Mouse (Mus musculus): Measurements from ENCODE around the gene Olfr108. TPM values are rescaled to one million over a fixed set of nuclear protein-coding genes. Genes with fewer than 3 reads are reported as not detected.

Olfr108 gene
- not detected in 2 replicates for polyA plus RNA-seq (2015; fragmentation: Nextera tagmentation; extraction: Ambion mirVana)

DNA sequence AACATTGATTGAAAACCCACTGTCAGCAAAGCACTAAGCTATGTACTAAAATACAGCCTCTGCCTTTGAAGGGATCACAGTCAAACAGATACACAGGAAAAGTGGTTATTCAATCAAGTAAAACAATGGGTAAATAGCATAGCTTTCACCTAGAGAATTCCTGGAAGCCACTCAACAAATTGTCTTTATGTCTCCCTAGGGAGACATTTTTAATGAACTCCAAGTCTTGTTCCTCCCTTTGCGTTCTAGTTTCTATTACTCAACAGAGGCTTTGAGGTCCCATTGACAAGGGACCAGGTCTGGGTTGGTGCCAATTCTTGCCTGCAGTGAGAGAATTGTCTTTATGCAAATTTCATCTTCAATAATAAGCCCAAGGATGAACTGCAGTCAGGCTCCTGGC, at the start of gene Olfr108:
TSS of gene Olfr108 (plus strand) at position 301 of the 400 bp plus-strand sequence.
- no peak within 1 kb of the TSS for H3K27ac ChIP-seq
- no peaks in the 10 kb centered on the region for H3K36me3 ChIP-seq
- H3K4me3 ChIP-seq, result no peak within 1 kb of the TSS
- H3K9me3 ChIP-seq, result no peaks in the 10 kb centered on the region; the same call in 1 of the 2 replicates
- ATAC-seq (ENCODE audit: low FRiP score, low read depth), result no peak
- no peak within 1 kb of the TSS for H3K9ac ChIP-seq
- no peaks in the 10 kb centered on the region for H3K4me1 ChIP-seq
- no peak within 1 kb of the TSS for H3K4me2 ChIP-seq (replicated peaks)
- WGBS, result 82% methylated on average over 1 of the region's 1 CpGs
- no peaks in the 10 kb centered on the region for H3K27me3 ChIP-seq

DNA sequence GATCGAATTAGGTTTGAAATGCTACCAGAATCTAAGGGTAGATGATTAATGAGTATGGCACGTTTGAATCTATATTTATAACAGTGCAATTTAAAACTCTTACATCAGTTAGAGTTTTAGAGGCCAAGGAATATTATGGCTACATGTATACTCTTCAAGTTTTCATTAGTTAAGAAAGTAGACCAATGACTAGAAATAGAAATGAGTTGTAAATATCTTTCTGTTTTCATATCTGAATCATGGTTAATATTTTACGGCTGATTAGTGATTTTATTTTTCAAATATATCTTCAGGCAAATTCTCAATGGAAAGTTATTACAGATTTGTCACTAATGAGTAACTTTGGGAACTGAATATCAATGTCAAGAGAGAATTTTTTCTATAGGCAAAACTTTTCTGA, 46.4 kb upstream of the Olfr108 start, which contains the start of gene Olfr107:
TSS of gene Olfr107 (plus strand) at position 301 of the 400 bp plus-strand sequence.
- Histone ChIP-seq H3K27me3 (no peaks in the 10 kb centered on the region), H3K4me2 (replicated peaks) (no peak within 1 kb of the TSS), H3K9me3 (no peaks in the 10 kb centered on the region), H3K9ac (no peak within 1 kb of the TSS), H3K27ac (no peak within 1 kb of the TSS), H3K36me3 (no peaks in the 10 kb centered on the region), H3K4me3 (no peak within 1 kb of the TSS), H3K4me1 (no peaks in the 10 kb centered on the region)
- no peak for ATAC-seq (ENCODE audit: low FRiP score, low read depth)
- 78% methylated on average over 3 of the region's 3 CpGs for WGBS

DNA sequence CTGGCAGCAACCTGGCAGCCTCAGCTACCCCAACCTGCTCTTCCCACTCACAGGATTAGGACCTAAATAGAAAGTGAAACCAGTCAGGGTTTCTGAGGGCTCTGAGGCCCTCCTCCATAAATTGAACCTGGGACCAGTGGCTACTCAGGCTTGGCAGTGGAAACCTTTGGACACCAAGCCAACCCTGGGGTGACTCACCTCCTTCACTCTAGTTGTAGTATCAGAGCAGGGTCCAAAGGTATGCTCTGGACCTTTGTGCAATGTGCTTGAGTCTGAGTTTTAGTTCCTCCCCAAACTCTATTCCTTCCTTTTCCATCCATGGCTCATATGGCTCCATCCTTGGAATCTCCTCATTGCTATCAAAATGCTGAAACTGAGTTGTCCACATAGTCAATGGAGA, 31.9 kb upstream of the Olfr108 start:
- no peak overlapping the region for H3K27ac ChIP-seq
- H3K4me2 ChIP-seq (replicated peaks), result no peak overlapping the region
- no peaks in the 10 kb centered on the region for H3K36me3 ChIP-seq
- no peaks in the 10 kb centered on the region for H3K4me1 ChIP-seq
- 0 out of 2 replicates have a peak, but pooled peaks cover 7% of the 10 kb centered on the region for H3K9me3 ChIP-seq
- no peak overlapping the region for H3K9ac ChIP-seq
- H3K27me3 ChIP-seq, result no peaks in the 10 kb centered on the region
- ATAC-seq (ENCODE audit: low FRiP score, low read depth), result no peak
- H3K4me3 ChIP-seq, result no peak overlapping the region

DNA sequence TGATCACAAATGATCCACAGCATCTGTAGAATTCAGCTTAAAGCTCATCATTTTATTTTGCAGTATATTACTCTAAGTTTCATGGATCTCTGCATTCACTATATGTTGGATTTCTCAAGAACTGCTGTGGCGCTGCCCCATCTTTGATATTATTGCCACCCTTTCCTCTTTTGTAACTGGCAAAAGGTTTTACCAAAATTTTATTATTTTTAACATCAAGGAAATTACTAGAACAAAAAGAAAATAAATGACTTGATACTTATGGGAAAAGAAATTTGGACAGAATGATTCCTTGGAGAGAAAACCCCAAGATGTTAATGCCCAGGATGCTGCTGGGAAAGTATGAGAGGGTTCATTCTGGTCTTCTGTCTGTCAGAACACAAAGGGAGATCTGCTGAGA, 13.3 kb downstream of the Olfr108 start, which contains the start of gene Olfr109:
TSS of gene Olfr109 (plus strand) at position 301 of the 400 bp plus-strand sequence.
- no peak within 1 kb of the TSS for H3K4me3 ChIP-seq
- no peak within 1 kb of the TSS for H3K4me2 ChIP-seq (replicated peaks)
- no peak within 1 kb of the TSS for H3K27ac ChIP-seq
- H3K36me3 ChIP-seq, result no peaks in the 10 kb centered on the region
- no peaks in the 10 kb centered on the region for H3K9me3 ChIP-seq
- no peak for ATAC-seq (ENCODE audit: low FRiP score, low read depth)
- H3K4me1 ChIP-seq, result no peaks in the 10 kb centered on the region
- H3K9ac ChIP-seq, result no peak within 1 kb of the TSS
- 89% methylated on average over 1 of the region's 1 CpGs for WGBS
- H3K27me3 ChIP-seq, result no peaks in the 10 kb centered on the region

DNA sequence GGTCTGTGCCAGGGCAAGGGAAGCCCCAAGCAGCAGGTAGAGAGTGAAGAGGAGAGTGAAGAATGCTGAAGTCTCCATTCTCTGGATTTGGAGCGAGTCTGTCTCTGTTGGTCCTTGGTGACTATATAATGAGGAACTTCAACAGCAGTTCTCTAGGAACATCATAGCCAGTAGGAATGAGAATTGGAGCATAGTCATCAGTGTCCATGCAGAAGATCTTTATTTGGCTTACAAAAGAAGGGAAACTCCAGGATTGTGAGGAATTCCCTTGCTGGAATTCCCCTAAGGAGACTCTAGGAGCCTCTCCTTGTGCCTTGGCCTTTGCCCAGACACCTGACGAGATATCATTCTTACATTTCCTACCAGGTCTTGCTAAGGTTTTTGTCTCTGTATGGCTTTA, 38.2 kb downstream of the Olfr108 start, which contains the start of gene H2-M2:
TSS of gene H2-M2 (minus strand) at position 101 of the 400 bp plus-strand sequence.
- Histone ChIP-seq H3K9ac (no peak within 1 kb of the TSS), H3K27me3 (no peaks in the 10 kb centered on the region), H3K4me1 (no peaks in the 10 kb centered on the region), H3K9me3 (peaks cover 3% of the 10 kb centered on the region; the same call in 1 of the 2 replicates), H3K4me2 (replicated peaks) (no peak within 1 kb of the TSS), H3K4me3 (no peak within 1 kb of the TSS), H3K36me3 (no peaks in the 10 kb centered on the region), H3K27ac (no peak within 1 kb of the TSS)
- ATAC-seq (ENCODE audit: low FRiP score, low read depth), result no peak
- 67% methylated on average over 2 of the region's 2 CpGs for whole genome bisulfite sequencing

DNA sequence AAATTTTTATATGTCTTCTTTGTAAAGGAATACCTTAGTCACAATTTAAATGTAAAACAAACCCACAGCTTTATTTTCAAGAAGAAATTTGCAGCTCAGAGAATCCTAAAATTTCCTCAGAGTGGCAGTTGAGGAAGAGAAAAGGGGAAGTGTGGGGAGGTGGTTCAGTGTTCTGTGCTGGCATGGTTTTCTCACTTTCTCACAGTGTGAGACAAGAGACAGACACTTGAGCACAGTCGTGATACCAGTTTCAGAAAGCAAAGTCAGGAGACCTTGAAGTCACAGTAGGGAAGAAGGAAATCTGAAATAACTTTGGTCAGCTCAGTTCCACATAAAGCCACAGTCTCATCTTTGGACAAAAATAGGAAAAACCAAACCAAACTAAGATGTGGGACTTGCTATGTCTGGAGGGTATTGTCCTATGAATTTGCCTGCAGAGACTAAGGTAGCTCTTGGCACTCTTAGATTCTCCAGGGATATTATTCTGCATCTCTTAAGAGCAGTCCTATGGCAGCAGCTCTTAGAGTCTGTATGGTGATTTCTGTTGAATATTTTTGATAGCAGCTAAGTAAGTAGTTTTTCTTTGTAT, 46.7 kb downstream of the Olfr108 start, which contains the start of gene Olfr110:
TSS of gene Olfr110 (plus strand) at position 539 of the 589 bp plus-strand sequence.
- no peak for ATAC-seq (ENCODE audit: low FRiP score, low read depth)
- 57% methylated on average over 1 of the region's 1 CpGs for WGBS
- Histone ChIP-seq H3K4me2 (replicated peaks) (no peak within 1 kb of the TSS), H3K36me3 (no peaks in the 10 kb centered on the region), H3K9me3 (no peaks in the 10 kb centered on the region), H3K27ac (no peak within 1 kb of the TSS), H3K4me1 (no peaks in the 10 kb centered on the region), H3K4me3 (no peak within 1 kb of the TSS), H3K27me3 (no peaks in the 10 kb centered on the region), H3K9ac (no peak within 1 kb of the TSS)

Other genes starting within 250 kb of the Olfr108 start
- gene Olfr94, start 244.5 kb upstream of the Olfr108 start, polyA plus RNA-seq (2015; fragmentation: Nextera tagmentation; extraction: Ambion mirVana), result not detected in 2 replicates
- not detected in 2 replicates for gene Olfr95, start 232.4 kb upstream of the Olfr108 start, polyA plus RNA-seq (2015; fragmentation: Nextera tagmentation; extraction: Ambion mirVana)
- gene Olfr96, start 225.3 kb upstream of the Olfr108 start, polyA plus RNA-seq (2015; fragmentation: Nextera tagmentation; extraction: Ambion mirVana), result not detected in 2 replicates
- gene Olfr97, start 208.2 kb upstream of the Olfr108 start, polyA plus RNA-seq (2015; fragmentation: Nextera tagmentation; extraction: Ambion mirVana), result not detected in 2 replicates
- gene Olfr98, start 181.7 kb upstream of the Olfr108 start, polyA plus RNA-seq (2015; fragmentation: Nextera tagmentation; extraction: Ambion mirVana), result not detected in 2 replicates
- 1.8 and 2.0 TPM in 2 replicates for gene H2-M3, start 175.3 kb upstream of the Olfr108 start, polyA plus RNA-seq (2015; fragmentation: Nextera tagmentation; extraction: Ambion mirVana)
- gene Olfr99, start 162.0 kb upstream of the Olfr108 start, polyA plus RNA-seq (2015; fragmentation: Nextera tagmentation; extraction: Ambion mirVana), result not detected in 2 replicates
- gene Olfr101, start 141.2 kb upstream of the Olfr108 start, polyA plus RNA-seq (2015; fragmentation: Nextera tagmentation; extraction: Ambion mirVana), result not detected in 2 replicates
- gene Olfr102, start 128.4 kb upstream of the Olfr108 start, polyA plus RNA-seq (2015; fragmentation: Nextera tagmentation; extraction: Ambion mirVana), result not detected in 2 replicates
- gene Olfr103, start 105.8 kb upstream of the Olfr108 start, polyA plus RNA-seq (2015; fragmentation: Nextera tagmentation; extraction: Ambion mirVana), result not detected in 2 replicates
- gene Olfr104-ps, start 85.9 kb upstream of the Olfr108 start, polyA plus RNA-seq (2015; fragmentation: Nextera tagmentation; extraction: Ambion mirVana), result not detected in 2 replicates
- gene Olfr105-ps, start 66.4 kb upstream of the Olfr108 start, polyA plus RNA-seq (2015; fragmentation: Nextera tagmentation; extraction: Ambion mirVana), result not detected in 2 replicates
- not detected in 2 replicates for gene Olfr106-ps, start 55.1 kb upstream of the Olfr108 start, polyA plus RNA-seq (2015; fragmentation: Nextera tagmentation; extraction: Ambion mirVana)
- gene Olfr107, start 46.3 kb upstream of the Olfr108 start, polyA plus RNA-seq (2015; fragmentation: Nextera tagmentation; extraction: Ambion mirVana), result 0.04 TPM in 1 of 2 replicates, not detected in the other
- not detected in 2 replicates for gene Olfr109, start 13.4 kb downstream of the Olfr108 start, polyA plus RNA-seq (2015; fragmentation: Nextera tagmentation; extraction: Ambion mirVana)
- gene H2-M2, start 38.1 kb downstream of the Olfr108 start, polyA plus RNA-seq (2015; fragmentation: Nextera tagmentation; extraction: Ambion mirVana), result not detected in 2 replicates
- not detected in 2 replicates for gene Olfr110, start 47.0 kb downstream of the Olfr108 start, polyA plus RNA-seq (2015; fragmentation: Nextera tagmentation; extraction: Ambion mirVana)
- not detected in 2 replicates for gene Olfr111, start 62.5 kb downstream of the Olfr108 start, polyA plus RNA-seq (2015; fragmentation: Nextera tagmentation; extraction: Ambion mirVana)
- not detected in 2 replicates for gene Olfr112, start 124.0 kb downstream of the Olfr108 start, polyA plus RNA-seq (2015; fragmentation: Nextera tagmentation; extraction: Ambion mirVana)
- not detected in 2 replicates for gene Olfr113, start 132.2 kb downstream of the Olfr108 start, polyA plus RNA-seq (2015; fragmentation: Nextera tagmentation; extraction: Ambion mirVana)
- not detected in 2 replicates for gene Olfr114, start 147.3 kb downstream of the Olfr108 start, polyA plus RNA-seq (2015; fragmentation: Nextera tagmentation; extraction: Ambion mirVana)
- not detected in 2 replicates for gene Olfr115, start 181.6 kb downstream of the Olfr108 start, polyA plus RNA-seq (2015; fragmentation: Nextera tagmentation; extraction: Ambion mirVana)
- not detected in 2 replicates for gene Olfr116, start 181.7 kb downstream of the Olfr108 start, polyA plus RNA-seq (2015; fragmentation: Nextera tagmentation; extraction: Ambion mirVana)
- gene Olfr117, start 218.3 kb downstream of the Olfr108 start, polyA plus RNA-seq (2015; fragmentation: Nextera tagmentation; extraction: Ambion mirVana), result not detected in 2 replicates
- gene Olfr118, start 221.5 kb downstream of the Olfr108 start, polyA plus RNA-seq (2015; fragmentation: Nextera tagmentation; extraction: Ambion mirVana), result not detected in 2 replicates

All from limb, embryonic 13.5 days (tissue).